Mouse (Mus musculus): ENCODE measurements at regions not wholly inside any gene's neighbourhood (a gene's known extent, or its start where the extent isn't known, plus 50 kb on each side); places are given as distances from the start of the nearest gene placed in this dataset.

DNA sequence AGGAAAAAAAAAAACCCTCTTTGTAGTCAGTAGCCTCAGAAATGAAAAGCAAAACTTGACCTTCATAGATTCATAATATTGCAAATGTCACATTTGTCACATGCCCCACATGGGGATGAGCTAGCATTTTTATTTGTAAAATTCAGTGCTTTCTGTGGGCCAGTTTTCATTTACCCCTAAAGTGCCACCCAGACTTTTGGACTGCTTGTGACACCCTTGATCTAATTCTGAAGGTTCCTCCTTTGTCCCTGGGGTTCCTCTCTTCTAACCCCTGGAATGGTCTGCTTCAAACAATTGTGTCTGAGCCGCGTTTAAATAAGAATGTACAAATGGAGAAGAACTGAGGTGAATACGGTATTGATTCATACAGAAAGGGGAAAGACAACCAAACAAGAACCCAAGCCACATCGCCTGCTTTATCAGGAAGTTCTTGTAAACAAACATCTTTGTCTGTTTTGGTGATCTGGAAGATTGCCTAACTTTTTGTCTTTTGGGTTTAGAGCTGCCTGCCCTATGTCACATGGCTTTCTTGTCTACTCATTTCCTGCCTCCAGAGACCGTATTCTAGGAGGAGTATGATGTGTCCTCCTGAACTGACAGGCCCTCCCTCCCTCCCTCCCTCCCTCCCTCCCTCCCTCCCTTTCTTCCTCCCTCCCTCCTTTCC, 203.1 kb upstream of the Gm9833 start:
- H3K27ac ChIP-seq = no peak overlapping the region
- H3K36me3 ChIP-seq (replicated peaks) = no peaks in the 10 kb centered on the region
- H3K4me3 ChIP-seq = no peak overlapping the region
- no peaks in the 10 kb centered on the region for H3K27me3 ChIP-seq (ENCODE audit: poor library complexity, severe bottlenecking)
- WGBS = 69% methylated on average over 5 of the region's 5 CpGs
- H3K4me1 ChIP-seq = peaks cover 3% of the 10 kb centered on the region; the same call in 1 of the 2 replicates
- no peak for DNase-seq (ENCODE audit: extremely low spot score, low spot score)
- H3K9me3 ChIP-seq = no peaks in the 10 kb centered on the region

DNA sequence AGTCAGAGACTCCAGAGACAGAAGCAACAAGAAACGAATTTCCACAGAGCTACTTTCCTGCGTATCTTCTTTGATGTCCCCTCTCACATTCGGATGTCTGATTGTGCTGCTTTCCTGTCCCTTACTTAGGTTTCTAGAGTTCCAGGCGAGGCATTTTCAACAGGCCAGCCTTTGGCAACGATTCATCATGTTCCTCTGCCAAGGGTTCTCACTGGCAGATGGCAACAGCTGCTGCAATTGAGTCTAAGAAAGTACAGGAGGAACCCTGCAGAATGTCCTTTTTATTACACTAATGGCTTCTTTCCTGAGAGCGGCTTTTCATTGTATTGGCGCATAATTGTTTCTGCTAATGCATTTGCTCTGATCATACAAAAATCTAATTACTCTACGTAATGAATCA, 202.3 kb upstream of the Gm9833 start:
- H3K9me3 ChIP-seq = no peaks in the 10 kb centered on the region
- no peak overlapping the region for H3K4me3 ChIP-seq
- H3K27ac ChIP-seq = no peak overlapping the region
- no peak for DNase-seq (ENCODE audit: extremely low spot score, low spot score)
- peaks cover 3% of the 10 kb centered on the region; the same call in 1 of the 2 replicates for H3K4me1 ChIP-seq
- H3K27me3 ChIP-seq (ENCODE audit: poor library complexity, severe bottlenecking) = no peaks in the 10 kb centered on the region
- WGBS = 77% methylated on average over 8 of the region's 8 CpGs
- H3K36me3 ChIP-seq (replicated peaks) = no peaks in the 10 kb centered on the region

DNA sequence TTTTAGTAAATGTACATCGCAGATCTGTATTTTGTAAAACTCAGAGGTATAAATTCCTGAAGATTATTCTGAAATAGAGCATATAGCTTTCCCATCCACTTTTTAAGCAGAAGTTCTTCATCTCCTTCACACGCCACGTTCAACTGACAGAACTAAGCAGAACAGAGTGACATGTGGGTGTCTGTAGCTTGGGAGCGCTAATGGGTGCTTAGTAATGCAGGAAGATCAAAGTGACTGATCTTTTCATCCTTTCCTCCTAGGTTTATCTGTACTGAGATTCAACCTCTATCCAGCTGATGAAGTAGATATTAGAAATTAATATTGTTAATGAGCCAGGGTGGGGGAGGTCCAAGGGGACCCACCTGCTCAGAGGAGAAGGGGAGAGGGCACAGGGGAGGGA, 201.8 kb upstream of the Gm9833 start:
- Histone ChIP-seq H3K4me3 (no peak overlapping the region), H3K4me1 (peaks cover 3% of the 10 kb centered on the region; the same call in 1 of the 2 replicates), H3K27ac (no peak overlapping the region), H3K9me3 (no peaks in the 10 kb centered on the region), H3K36me3 (replicated peaks) (no peaks in the 10 kb centered on the region), H3K27me3 (ENCODE audit: poor library complexity, severe bottlenecking) (no peaks in the 10 kb centered on the region)
- no peak for DNase-seq (ENCODE audit: extremely low spot score, low spot score)
- WGBS = 88% methylated on average over 4 of the region's 4 CpGs

GRCm38 (mm10) chr3:9886765-9887626, 200.9 kb upstream of the Gm9833 start:
- no peak for DNase-seq (ENCODE audit: extremely low spot score, low spot score)
- Histone ChIP-seq H3K27me3 (ENCODE audit: poor library complexity, severe bottlenecking) (no peaks in the 10 kb centered on the region), H3K36me3 (replicated peaks) (no peaks in the 10 kb centered on the region), H3K9me3 (no peaks in the 10 kb centered on the region), H3K27ac (no peak overlapping the region), H3K4me1 (peaks cover 3% of the 10 kb centered on the region; the same call in 1 of the 2 replicates), H3K4me3 (no peak overlapping the region)
- 86% methylated on average over 10 of the region's 10 CpGs for WGBS

GRCm38 (mm10) chr3:9887627-9887994, 200.3 kb upstream of the Gm9833 start:
- H3K4me3 ChIP-seq = no peak overlapping the region
- peaks cover 5% of the 10 kb centered on the region for H3K4me1 ChIP-seq
- no peak for DNase-seq (ENCODE audit: extremely low spot score, low spot score)
- no peak overlapping the region for H3K27ac ChIP-seq
- H3K27me3 ChIP-seq (ENCODE audit: poor library complexity, severe bottlenecking) = no peaks in the 10 kb centered on the region
- no peaks in the 10 kb centered on the region for H3K36me3 ChIP-seq (replicated peaks)
- 84% methylated on average over 2 of the region's 2 CpGs for WGBS
- H3K9me3 ChIP-seq = no peaks in the 10 kb centered on the region

GRCm38 (mm10) chr3:9888051-9888450, 199.9 kb upstream of the Gm9833 start:
- Histone ChIP-seq H3K27me3 (ENCODE audit: poor library complexity, severe bottlenecking) (no peaks in the 10 kb centered on the region), H3K4me1 (peaks cover 10% of the 10 kb centered on the region), H3K36me3 (replicated peaks) (no peaks in the 10 kb centered on the region), H3K27ac (no peak overlapping the region), H3K4me3 (no peak overlapping the region), H3K9me3 (no peaks in the 10 kb centered on the region)
- no peak for DNase-seq (ENCODE audit: extremely low spot score, low spot score)
- WGBS = 92% methylated on average over 5 of the region's 5 CpGs

DNA sequence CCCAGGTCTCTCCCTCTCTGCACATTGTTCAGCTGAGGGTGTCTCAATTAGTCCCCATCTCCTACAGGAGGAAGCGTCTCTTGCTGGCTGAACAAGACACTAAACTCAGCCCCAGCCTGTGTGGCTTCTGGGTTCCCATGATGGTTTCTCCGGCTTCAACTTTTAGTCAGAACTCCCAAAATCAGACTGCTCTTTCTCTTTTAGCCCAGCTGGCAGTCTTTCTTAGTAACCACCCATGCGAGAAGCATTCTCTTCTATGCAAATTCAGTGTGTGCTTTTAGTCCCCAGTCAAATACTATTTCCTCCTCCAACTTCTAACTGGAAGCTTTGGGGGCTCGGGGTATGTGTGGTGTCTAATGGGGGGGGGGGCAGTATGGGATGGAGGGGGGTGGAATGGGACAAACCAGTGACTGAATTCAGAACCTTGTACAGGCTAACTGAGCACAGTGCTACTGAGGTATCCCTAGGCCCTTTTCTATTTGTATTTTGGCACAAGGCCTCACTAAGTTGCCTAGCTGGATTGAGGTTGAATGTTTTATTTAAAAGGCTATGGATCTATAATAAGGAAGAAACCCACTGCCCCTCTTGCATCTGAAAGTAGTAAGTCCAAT, 194.9 kb upstream of the Gm9833 start:
- WGBS = 54% methylated on average over 4 of the region's 4 CpGs
- Histone ChIP-seq H3K4me3 (no peak overlapping the region), H3K4me1 (peaks cover 8% of the 10 kb centered on the region), H3K36me3 (replicated peaks) (no peaks in the 10 kb centered on the region), H3K27me3 (ENCODE audit: poor library complexity, severe bottlenecking) (no peaks in the 10 kb centered on the region), H3K27ac (no peak overlapping the region), H3K9me3 (no peaks in the 10 kb centered on the region)
- no peak for DNase-seq (ENCODE audit: extremely low spot score, low spot score)

GRCm38 (mm10) chr3:9895396-9896135, 192.3 kb upstream of the Gm9833 start:
- WGBS = 95% methylated on average over 11 of the region's 11 CpGs
- DNase-seq (ENCODE audit: extremely low spot score, low spot score) = no peak

DNA sequence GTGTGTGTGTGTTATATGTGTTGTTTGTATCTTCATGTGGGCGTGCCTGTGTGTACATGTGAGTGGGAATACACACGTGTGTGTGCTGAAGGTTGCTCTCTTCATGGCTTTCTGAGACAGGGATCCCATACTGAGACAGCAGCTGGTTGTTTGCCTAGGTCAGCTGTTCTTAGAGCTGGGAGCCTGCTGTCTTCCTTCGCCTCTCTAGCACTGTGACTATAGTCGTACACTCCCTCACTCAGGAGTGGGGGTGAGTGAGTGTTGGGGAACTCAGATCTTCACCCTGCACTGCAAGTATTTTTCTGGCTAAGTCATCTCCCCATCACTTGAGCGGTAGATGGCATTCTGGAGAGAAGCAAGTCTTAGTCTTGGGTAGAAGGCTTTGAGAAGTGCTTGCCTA, 191.6 kb upstream of the Gm9833 start:
- no peaks in the 10 kb centered on the region for H3K9me3 ChIP-seq
- H3K36me3 ChIP-seq (replicated peaks) = no peaks in the 10 kb centered on the region
- no peak overlapping the region for H3K4me3 ChIP-seq
- 91% methylated on average over 5 of the region's 5 CpGs for WGBS
- H3K27ac ChIP-seq = no peak overlapping the region
- peaks cover 8% of the 10 kb centered on the region for H3K4me1 ChIP-seq
- DNase-seq (ENCODE audit: extremely low spot score, low spot score) = no peak
- H3K27me3 ChIP-seq (ENCODE audit: poor library complexity, severe bottlenecking) = no peaks in the 10 kb centered on the region

More at GRCm38 (mm10) chr3:9895396-9896135, 192.3 kb upstream of the Gm9833 start:
- Histone ChIP-seq H3K4me3 (no peak overlapping the region), H3K36me3 (replicated peaks) (no peaks in the 10 kb centered on the region), H3K27ac (no peak overlapping the region), H3K4me1 (peaks cover 8% of the 10 kb centered on the region), H3K27me3 (ENCODE audit: poor library complexity, severe bottlenecking) (no peaks in the 10 kb centered on the region), H3K9me3 (no peaks in the 10 kb centered on the region)

DNA sequence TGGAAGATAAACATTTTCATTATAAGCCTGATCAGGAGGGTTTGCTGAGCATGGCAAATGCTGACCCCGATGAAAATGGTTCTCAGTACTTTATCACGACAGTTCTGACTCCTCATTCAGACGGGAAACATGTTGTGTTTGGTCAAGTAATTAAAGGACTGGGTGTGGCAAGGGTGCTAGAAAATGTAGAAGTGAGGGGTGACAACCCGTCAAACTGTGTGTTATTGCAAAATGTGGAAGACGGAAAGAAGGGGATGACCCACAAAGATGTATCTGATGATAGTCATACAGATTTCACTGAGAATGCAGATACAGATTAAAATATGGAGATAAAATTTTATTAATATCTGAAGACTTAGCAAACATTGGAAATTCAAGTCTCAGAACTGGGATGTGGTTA, 186.2 kb upstream of the Gm9833 start:
- 88% methylated on average over 5 of the region's 5 CpGs for WGBS
- no peaks in the 10 kb centered on the region for H3K36me3 ChIP-seq (replicated peaks)
- DNase-seq (ENCODE audit: extremely low spot score, low spot score) = no peak
- H3K9me3 ChIP-seq = no peaks in the 10 kb centered on the region
- H3K27ac ChIP-seq = no peak overlapping the region
- H3K27me3 ChIP-seq (ENCODE audit: poor library complexity, severe bottlenecking) = no peaks in the 10 kb centered on the region
- H3K4me1 ChIP-seq = no peaks in the 10 kb centered on the region
- no peak overlapping the region for H3K4me3 ChIP-seq

DNA sequence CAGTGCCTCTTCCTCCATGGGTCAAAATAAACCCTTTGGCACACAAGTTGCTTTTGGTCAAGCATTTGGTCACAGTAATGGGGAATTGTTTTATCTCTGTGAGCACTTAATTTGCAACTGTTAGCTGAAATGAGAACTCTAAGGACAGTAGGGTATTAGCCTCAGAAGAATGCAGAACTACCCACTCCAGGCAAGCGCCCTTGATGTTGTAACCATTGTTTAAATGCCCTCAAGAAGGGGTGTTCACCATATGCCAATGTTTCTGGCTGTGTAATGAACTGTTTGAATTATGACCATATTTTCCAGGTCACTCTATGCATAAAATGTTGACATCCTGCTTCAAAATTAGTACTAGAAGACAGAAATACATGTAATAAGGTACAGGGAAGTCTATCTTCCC, 174.6 kb upstream of the Gm9833 start:
- 95% methylated on average over 1 of the region's 1 CpGs for WGBS
- H3K4me3 ChIP-seq = no peak overlapping the region
- H3K27me3 ChIP-seq (ENCODE audit: poor library complexity, severe bottlenecking) = no peaks in the 10 kb centered on the region
- no peaks in the 10 kb centered on the region for H3K36me3 ChIP-seq (replicated peaks)
- no peak overlapping the region for H3K27ac ChIP-seq
- no peaks in the 10 kb centered on the region for H3K4me1 ChIP-seq
- no peaks in the 10 kb centered on the region for H3K9me3 ChIP-seq
- DNase-seq (ENCODE audit: extremely low spot score, low spot score) = no peak

GRCm38 (mm10) chr3:9916538-9917106, 171.3 kb upstream of the Gm9833 start:
- no peak for DNase-seq (ENCODE audit: extremely low spot score, low spot score)
- Histone ChIP-seq H3K4me1 (no peaks in the 10 kb centered on the region), H3K27ac (no peak overlapping the region), H3K36me3 (replicated peaks) (no peaks in the 10 kb centered on the region), H3K4me3 (no peak overlapping the region), H3K9me3 (no peaks in the 10 kb centered on the region), H3K27me3 (ENCODE audit: poor library complexity, severe bottlenecking) (no peaks in the 10 kb centered on the region)
- WGBS = 89% methylated on average over 7 of the region's 7 CpGs

All from forebrain, embryonic 10.5 days (tissue).